Mouse (Mus musculus): ENCODE results near the gene Hist1h2ah.

Hist1h2ah gene

GRCm38 (mm10) chr13:22013716-22014115, 21.7 kb downstream of the Hist1h2ah start:
- no peak for DNase-seq (ENCODE audit: extremely low read depth, low read depth, low spot score)

GRCm38 (mm10) chr13:22009642-22010041, 25.7 kb downstream of the Hist1h2ah start, which contains the start of gene Prss16:
TSS of gene Prss16 (minus strand) at chr13:22009742.
- no peak for DNase-seq (ENCODE audit: extremely low read depth, low read depth, low spot score)

GRCm38 (mm10) chr13:22008707-22009106, 26.7 kb downstream of the Hist1h2ah start:
- DNase-seq (ENCODE audit: extremely low read depth, low read depth, low spot score), result no peak

- DNase-seq (ENCODE audit: extremely low read depth, low read depth, low spot score), result no peak
These were observed 27.5 kb downstream of the Hist1h2ah start for GRCm38 (mm10) chr13:22007872-22008271.

- DNase-seq (ENCODE audit: extremely low read depth, low read depth, low spot score), result no peak
These were observed 28.3 kb downstream of the Hist1h2ah start for GRCm38 (mm10) chr13:22007121-22007510.

GRCm38 (mm10) chr13:22006334-22007120, 28.8 kb downstream of the Hist1h2ah start:
- no peak for DNase-seq (ENCODE audit: extremely low read depth, low read depth, low spot score)

GRCm38 (mm10) chr13:22005605-22006333, 29.6 kb downstream of the Hist1h2ah start:
- DNase-seq (ENCODE audit: extremely low read depth, low read depth, low spot score), result no peak

GRCm38 (mm10) chr13:22001823-22002222, 33.5 kb downstream of the Hist1h2ah start:
- DNase-seq (ENCODE audit: extremely low read depth, low read depth, low spot score), result no peak

- DNase-seq (ENCODE audit: extremely low read depth, low read depth, low spot score), result no peak
These were observed 34.0 kb downstream of the Hist1h2ah start for GRCm38 (mm10) chr13:22001346-22001745.

- no peak for DNase-seq (ENCODE audit: extremely low read depth, low read depth, low spot score)
These were observed 36.2 kb downstream of the Hist1h2ah start for GRCm38 (mm10) chr13:21999147-21999546.

- no peak for DNase-seq (ENCODE audit: extremely low read depth, low read depth, low spot score)
These were observed 37.0 kb downstream of the Hist1h2ah start for GRCm38 (mm10) chr13:21998412-21998811.

GRCm38 (mm10) chr13:21997821-21998220, 37.5 kb downstream of the Hist1h2ah start:
- DNase-seq (ENCODE audit: extremely low read depth, low read depth, low spot score), result no peak

GRCm38 (mm10) chr13:21997201-21997820, 38.1 kb downstream of the Hist1h2ah start:
- DNase-seq (ENCODE audit: extremely low read depth, low read depth, low spot score), result no peak

GRCm38 (mm10) chr13:21996840-21997185, 38.6 kb downstream of the Hist1h2ah start:
- DNase-seq (ENCODE audit: extremely low read depth, low read depth, low spot score), result no peak

- no peak for DNase-seq (ENCODE audit: extremely low read depth, low read depth, low spot score)
These were observed 39.1 kb downstream of the Hist1h2ah start for GRCm38 (mm10) chr13:21996101-21996839.

GRCm38 (mm10) chr13:21995331-21995914, 39.9 kb downstream of the Hist1h2ah start:
- no peak for DNase-seq (ENCODE audit: extremely low read depth, low read depth, low spot score)

GRCm38 (mm10) chr13:21994896-21995295, 40.5 kb downstream of the Hist1h2ah start:
- DNase-seq (ENCODE audit: extremely low read depth, low read depth, low spot score), result no peak

- no peak for DNase-seq (ENCODE audit: extremely low read depth, low read depth, low spot score)
These were observed 41.2 kb downstream of the Hist1h2ah start for GRCm38 (mm10) chr13:21993957-21994738.

GRCm38 (mm10) chr13:21992550-21992949, 42.8 kb downstream of the Hist1h2ah start:
- DNase-seq (ENCODE audit: extremely low read depth, low read depth, low spot score), result no peak

Data from fat pad, adult 2 months (tissue).